18 mouse cellular contexts compared by ENCODE assay signal in the genomic region with DNA sequence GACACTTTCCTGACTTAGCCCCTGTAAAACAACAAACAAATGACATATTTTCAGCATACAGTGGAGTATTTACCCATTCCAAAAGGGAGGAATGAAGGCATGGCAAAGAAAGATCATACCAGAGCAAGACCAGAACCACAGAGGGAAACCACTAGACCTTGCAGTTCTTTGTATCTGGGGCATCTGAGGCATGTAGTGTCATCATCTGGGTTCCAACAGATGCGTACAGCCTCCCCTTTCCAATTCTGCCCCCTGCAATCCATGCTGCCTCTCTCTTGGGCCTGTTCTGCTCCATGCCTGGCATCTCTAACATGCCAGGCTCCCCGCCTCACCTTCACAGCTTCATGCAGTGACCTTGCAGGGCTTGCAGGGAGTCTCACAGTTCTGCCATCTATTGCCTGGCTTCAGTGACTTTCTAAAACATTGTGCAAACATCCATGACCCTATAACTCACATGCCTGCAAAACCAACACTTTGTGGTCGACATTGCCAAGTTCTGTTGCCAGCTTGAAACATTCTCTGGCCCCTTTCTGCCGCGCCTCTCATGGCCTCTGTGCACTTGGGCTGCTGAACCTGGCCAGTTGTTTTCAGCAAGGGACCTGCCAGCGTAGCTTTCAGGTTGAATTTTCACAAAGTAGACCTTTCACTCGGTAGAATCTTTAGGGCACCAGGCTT.
DNase-seq lines count a peak whose midpoint lies in the region; ATAC-seq and TF ChIP-seq lines count a peak whose summit lies in the region.
"Had no signal": no experiment of that assay in that cellular context is flagged by ENCODE, and none has a peak within 500 bp of the region (broad histone marks: within the 10 kb centered on the region; RNA-seq: fewer than 3 reads in every experiment).

No protein-coding gene starts in this region.

- no peak for ATAC-seq in heart, embryonic 15.5 days (replicated peaks; ENCODE audit: insufficient number of reproducible peaks, insufficient read depth, low FRiP score, low read depth)
- ATAC-seq: forebrain, postnatal 0 days had no signal

- H3K4me3 ChIP-seq in heart, embryonic 15.5 days = no peak overlapping the region
- H3K4me3 ChIP-seq in thymus, adult 2 months (ENCODE audit: control insufficient read depth, insufficient read depth, low read length) = no peak overlapping the region
- no peak overlapping the region for H3K4me3 ChIP-seq in gastrocnemius, adult 2 months
- H3K4me3 ChIP-seq: embryonic facial prominence, embryonic 12.5 days; erythroblast, embryonic 14.5 days; heart, embryonic 13.5 days; limb, embryonic 15.5 days had no signal

- H3K27ac ChIP-seq in heart, embryonic 15.5 days = peak overlapping the region; percentile 53
- H3K27ac ChIP-seq in thymus, adult 2 months (ENCODE audit: control insufficient read depth, insufficient read depth, low read length) = peak overlapping the region; percentile 27
- no peak overlapping the region for H3K27ac ChIP-seq in gastrocnemius, adult 2 months
- H3K27ac ChIP-seq: embryonic facial prominence, embryonic 12.5 days; heart, embryonic 13.5 days; kidney, postnatal 0 days; limb, embryonic 15.5 days had no signal

- DNase-seq in heart, postnatal 14 days = no peak
- peak; percentile 22 for DNase-seq in kidney, adult 9 months
- no peak for DNase-seq in kidney, postnatal 4 days
- no peak for DNase-seq in thymus, adult 2 months
- no peak for DNase-seq in thymus, postnatal 14 days
- no peak for DNase-seq in gastrocnemius, adult 2 months
- no peak for DNase-seq in layer of hippocampus, adult 9-10 months (ENCODE audit: low spot score)
- DNase-seq: cerebellum, adult 11 months; forebrain, postnatal 0 days; retina, postnatal 1 day; thymus, postnatal 25 days had no signal

- no peaks in the 10 kb centered on the region for H3K36me3 ChIP-seq in heart, embryonic 15.5 days
- H3K36me3 ChIP-seq in thymus, adult 2 months (ENCODE audit: control insufficient read depth, insufficient read depth, low read length) = no peaks in the 10 kb centered on the region
- H3K36me3 ChIP-seq: embryonic facial prominence, embryonic 12.5 days; heart, embryonic 13.5 days; limb, embryonic 15.5 days had no signal

- 79% methylated on average over 7 of the region's 7 CpGs for WGBS in heart, embryonic 15.5 days
- WGBS in thymus, adult 2 months = 89% methylated on average over 7 of the region's 7 CpGs

- no peak overlapping the region for H3K4me2 ChIP-seq in heart, embryonic 15.5 days
- H3K4me2 ChIP-seq: embryonic facial prominence, embryonic 12.5 days; heart, embryonic 13.5 days; limb, embryonic 15.5 days; midbrain, embryonic 11.5 days had no signal

- no peak for TF ChIP-seq CTCF in thymus, adult 2 months (IDR thresholded peaks at IDR 0.05; ENCODE audit: borderline replicate concordance, control insufficient read depth, extremely low read depth, insufficient read depth, low read length, poor library complexity)
- no peak for TF ChIP-seq CTCF in gastrocnemius, adult 2 months (IDR thresholded peaks at IDR 0.05)

- intact Hi-C loops in heart, postnatal 14 days (cut with DNase I) = no loop called here
- intact Hi-C loops in gastrocnemius, adult 2 months (cut with DNase I) = no loop called here

- TF ChIP-seq POLR2A in thymus, adult 2 months (IDR thresholded peaks at IDR 0.05; ENCODE audit: control insufficient read depth, extremely low read depth, insufficient read depth, low read length, poor library complexity) = no peak

- H3K9me3 ChIP-seq in heart, embryonic 15.5 days (replicated peaks) = no peaks in the 10 kb centered on the region
- H3K9me3 ChIP-seq: embryonic facial prominence, embryonic 12.5 days; heart, embryonic 13.5 days; limb, embryonic 15.5 days had no signal

- H3K4me1 ChIP-seq in heart, embryonic 15.5 days (replicated peaks) = peaks cover 17% of the 10 kb centered on the region
- peaks cover 28% of the 10 kb centered on the region for H3K4me1 ChIP-seq in thymus, adult 2 months (replicated peaks; ENCODE audit: control insufficient read depth, insufficient read depth, low read length)

- H3K9ac ChIP-seq in heart, embryonic 15.5 days = no peak overlapping the region
- H3K9ac ChIP-seq: embryonic facial prominence, embryonic 12.5 days; forebrain, postnatal 0 days; heart, embryonic 13.5 days; limb, embryonic 15.5 days had no signal

- no peaks in the 10 kb centered on the region for H3K27me3 ChIP-seq in heart, embryonic 15.5 days
- H3K27me3 ChIP-seq in thymus, adult 2 months (ENCODE audit: control insufficient read depth, insufficient read depth, low read length) = no peaks in the 10 kb centered on the region
- H3K27me3 ChIP-seq: embryonic facial prominence, embryonic 12.5 days; heart, embryonic 13.5 days; limb, embryonic 15.5 days had no signal
